Mouse (Mus musculus) gastrocnemius, adult 8-10 months (tissue): ENCODE measurements around the gene Spem2. TPM values are rescaled to one million over a fixed set of nuclear protein-coding genes. Genes with fewer than 3 reads are reported as not detected.
"Not testable (repeated sequence)": the region's sequence is repeated elsewhere in the genome, so short reads cannot be mapped to it uniquely, and the experiment has no call there.

Source experiments
- DNase-seq, 2 experiments: peaks; one replicate each; pipeline ENCODE4 v3.0.0; 2022; ENCODE audit warnings: low spot score in 2 of 2
- total RNA-seq, 4 experiments: library from RNA; stranded (reverse); gene quantifications; 2 replicates each; pipeline ENCODE4 v1.2.4; 2022

Gene Spem2
- not detected for total RNA-seq

GRCm38 (mm10) chr11:69818365-69818764 lies at the start of gene Spem2:
Gene Spem2 (minus strand): TSS chr11:69818465.
- DNase-seq = no peak

GRCm38 (mm10) chr11:69867335-69867734 lies 49.1 kb upstream of the Spem2 start:
- DNase-seq = no peak

- no peak for DNase-seq
Measured at GRCm38 (mm10) chr11:69865561-69865960, 47.3 kb upstream of the Spem2 start.

GRCm38 (mm10) chr11:69864138-69864860 lies 46.0 kb upstream of the Spem2 start:
- no peak for DNase-seq

- not testable (repeated sequence) for DNase-seq
Measured at GRCm38 (mm10) chr11:69863729-69864128, 45.5 kb upstream of the Spem2 start.

GRCm38 (mm10) chr11:69858113-69858998 lies 40.1 kb upstream of the Spem2 start, which contains the start of gene Tnk1:
Gene Tnk1 (minus strand): TSS chr11:69858730.
- no peak for DNase-seq

GRCm38 (mm10) chr11:69855347-69855746 lies 37.1 kb upstream of the Spem2 start:
- DNase-seq = no peak

GRCm38 (mm10) chr11:69854680-69855079 lies 36.4 kb upstream of the Spem2 start:
- no peak for DNase-seq

- no peak for DNase-seq
Measured at GRCm38 (mm10) chr11:69853994-69854393, 35.7 kb upstream of the Spem2 start.

GRCm38 (mm10) chr11:69850754-69851153 lies 32.5 kb upstream of the Spem2 start:
- DNase-seq = no peak

GRCm38 (mm10) chr11:69849884-69850283 lies 31.6 kb upstream of the Spem2 start:
- DNase-seq = no peak

GRCm38 (mm10) chr11:69849128-69849527 lies 30.9 kb upstream of the Spem2 start:
- no peak for DNase-seq

- DNase-seq = no peak
Measured at GRCm38 (mm10) chr11:69848021-69848420, 29.8 kb upstream of the Spem2 start.

GRCm38 (mm10) chr11:69846738-69847688 lies 28.7 kb upstream of the Spem2 start:
- no peak for DNase-seq

GRCm38 (mm10) chr11:69846198-69846680 lies 28.0 kb upstream of the Spem2 start, which contains the start of gene Plscr3:
Gene Plscr3 (plus strand): TSS chr11:69846376.
- peak; percentile 86 to 88 for DNase-seq

- DNase-seq = no peak
Measured at GRCm38 (mm10) chr11:69838714-69839104, 20.4 kb upstream of the Spem2 start.

GRCm38 (mm10) chr11:69837952-69838713 lies 19.9 kb upstream of the Spem2 start, which contains the start of gene Tmem256:
Gene Tmem256 (plus strand): TSS chr11:69838514.
- DNase-seq = peak; percentile 94 to 95

- DNase-seq = no peak
Measured at GRCm38 (mm10) chr11:69837604-69837951, 19.3 kb upstream of the Spem2 start, which contains the start of gene Nlgn2. Gene Nlgn2 (minus strand): TSS chr11:69837784.

- peak; percentile 17 to 46 for DNase-seq
Measured at GRCm38 (mm10) chr11:69836703-69837576, 18.7 kb upstream of the Spem2 start.
